ENCODE assay signal across 42 mouse cellular contexts in genomic region chr7:141055785-141056184, GRCm38 (mm10). TPM values are rescaled to one million over a fixed set of nuclear protein-coding genes. Genes with fewer than 3 reads are reported as not detected.
DNase-seq lines count a peak whose midpoint lies in the region; ATAC-seq and TF ChIP-seq lines count a peak whose summit lies in the region.
"Had no signal": no experiment of that assay in that cellular context is flagged by ENCODE, and none has a peak within 500 bp of the region (broad histone marks: within the 10 kb centered on the region; RNA-seq: fewer than 3 reads in every experiment).

No protein-coding gene starts in this region.

- TF ChIP-seq POLR2A in liver, adult 2 months (IDR thresholded peaks at IDR 0.05; ENCODE audit: extremely low read depth, insufficient read depth, low read length), result no peak

- TF ChIP-seq CTCF in forebrain, postnatal 0 days (IDR thresholded peaks at IDR 0.05; ENCODE audit: low read depth), result 0 out of 2 replicates have a peak, but pooled peaks have one; percentile 9
- TF ChIP-seq CTCF in liver, adult 2 months (IDR thresholded peaks at IDR 0.05; ENCODE audit: low read depth, low read length), result peak; percentile 16; the same call in 1 of the 2 replicates
- peak; percentile 38 for TF ChIP-seq CTCF in E14TG2a.4 (conservative IDR thresholded peaks at IDR 0.05; ENCODE audit: low read length)

- H3K4me1 ChIP-seq in forebrain, postnatal 0 days (ENCODE audit: insufficient read depth), result peaks cover 6% of the 10 kb centered on the region
- H3K4me1 ChIP-seq in forebrain, embryonic 15.5 days, result peaks cover 8% of the 10 kb centered on the region
- H3K4me1 ChIP-seq in liver, adult 2 months (ENCODE audit: control insufficient read depth, insufficient read depth, low read length), result peaks cover 7% of the 10 kb centered on the region
- H3K4me1 ChIP-seq in liver, embryonic 11.5 days (replicated peaks; ENCODE audit: control insufficient read depth, insufficient read depth, low read length), result peaks cover 6% of the 10 kb centered on the region; the same call in 1 of the 2 replicates
- H3K4me1 ChIP-seq in E14TG2a.4 (replicated peaks; ENCODE audit: low read depth, low read length), result peaks cover 87% of the 10 kb centered on the region

- no peak overlapping the region for H3K27ac ChIP-seq in forebrain, postnatal 0 days (ENCODE audit: low read depth, low read length)
- H3K27ac ChIP-seq in forebrain, embryonic 15.5 days (replicated peaks), result no peak overlapping the region
- H3K27ac ChIP-seq in liver, adult 2 months (replicated peaks; ENCODE audit: insufficient read depth, low read depth, low read length), result no peak overlapping the region
- no peak overlapping the region for H3K27ac ChIP-seq in liver, embryonic 11.5 days (ENCODE audit: low read depth, low read length)
- H3K27ac ChIP-seq: heart, adult 2 months; hindbrain, embryonic 14.5 days; midbrain, embryonic 12.5 days; neural tube, embryonic 12.5 days had no signal

- 87% methylated on average over 4 of the region's 4 CpGs for WGBS in forebrain, postnatal 0 days
- 85% methylated on average over 4 of the region's 4 CpGs for WGBS in forebrain, embryonic 15.5 days
- 68% methylated on average over 4 of the region's 4 CpGs for WGBS in liver, adult 2 months
- 69% methylated on average over 4 of the region's 4 CpGs for WGBS in liver, embryonic 11.5 days

- no peak overlapping the region for H3K4me2 ChIP-seq in forebrain, postnatal 0 days (ENCODE audit: low read depth)
- no peak overlapping the region for H3K4me2 ChIP-seq in forebrain, embryonic 15.5 days (replicated peaks)
- no peak overlapping the region for H3K4me2 ChIP-seq in liver, embryonic 11.5 days
- H3K4me2 ChIP-seq: heart, embryonic 12.5 days; hindbrain, embryonic 14.5 days; midbrain, embryonic 12.5 days; neural tube, embryonic 12.5 days had no signal

- no peak for ATAC-seq in forebrain, postnatal 0 days
- no peak for ATAC-seq in forebrain, embryonic 15.5 days (replicated peaks)
- no peak for ATAC-seq in liver, embryonic 11.5 days (replicated peaks; ENCODE audit: low FRiP score)
- ATAC-seq: forebrain, embryonic 14.5 days had no signal

- H3K9ac ChIP-seq in forebrain, postnatal 0 days, result no peak overlapping the region
- no peak overlapping the region for H3K9ac ChIP-seq in forebrain, embryonic 15.5 days (replicated peaks)
- H3K9ac ChIP-seq in liver, adult 2 months (ENCODE audit: low read depth, low read length), result no peak overlapping the region
- no peak overlapping the region for H3K9ac ChIP-seq in liver, embryonic 11.5 days (ENCODE audit: low read depth, low read length)
- H3K9ac ChIP-seq: heart, embryonic 12.5 days; hindbrain, embryonic 14.5 days; midbrain, embryonic 12.5 days; neural tube, embryonic 12.5 days had no signal

- H3K4me3 ChIP-seq in forebrain, postnatal 0 days (ENCODE audit: low read depth, low read length), result no peak overlapping the region
- no peak overlapping the region for H3K4me3 ChIP-seq in forebrain, embryonic 15.5 days
- no peak overlapping the region for H3K4me3 ChIP-seq in liver, adult 2 months (ENCODE audit: insufficient read depth, low read depth, low read length)
- no peak overlapping the region for H3K4me3 ChIP-seq in liver, embryonic 11.5 days (ENCODE audit: low read depth, low read length)
- H3K4me3 ChIP-seq in E14TG2a.4 (replicated peaks; ENCODE audit: low read length), result no peak overlapping the region
- H3K4me3 ChIP-seq: heart, adult 2 months; heart, embryonic 12.5 days; midbrain, embryonic 12.5 days; myocyte; neural tube, embryonic 12.5 days had no signal

- no peaks in the 10 kb centered on the region for H3K9me3 ChIP-seq in forebrain, postnatal 0 days (ENCODE audit: low read length)
- no peaks in the 10 kb centered on the region for H3K9me3 ChIP-seq in forebrain, embryonic 15.5 days
- H3K9me3 ChIP-seq in liver, embryonic 11.5 days (ENCODE audit: control insufficient read depth, low read length), result no peaks in the 10 kb centered on the region
- H3K9me3 ChIP-seq in E14TG2a.4 (ENCODE audit: low read length), result peaks cover 4% of the 10 kb centered on the region; the same call in 1 of the 2 replicates
- H3K9me3 ChIP-seq: heart, embryonic 12.5 days; midbrain, embryonic 12.5 days had no signal

- no peaks in the 10 kb centered on the region for H3K27me3 ChIP-seq in forebrain, postnatal 0 days (ENCODE audit: insufficient read depth, low read length)
- H3K27me3 ChIP-seq in forebrain, embryonic 15.5 days, result no peaks in the 10 kb centered on the region
- peaks cover 5% of the 10 kb centered on the region for H3K27me3 ChIP-seq in liver, adult 2 months (ENCODE audit: control insufficient read depth, insufficient read depth, low read length)
- H3K27me3 ChIP-seq in liver, embryonic 11.5 days (replicated peaks; ENCODE audit: control insufficient read depth, insufficient read depth, low read length), result peaks cover 31% of the 10 kb centered on the region
- no peaks in the 10 kb centered on the region for H3K27me3 ChIP-seq in E14TG2a.4 (ENCODE audit: insufficient read depth, low read length)
- H3K27me3 ChIP-seq: midbrain, embryonic 12.5 days; neural tube, embryonic 12.5 days had no signal

- no peaks in the 10 kb centered on the region for H3K79me2 ChIP-seq in liver, adult 2 months (ENCODE audit: control insufficient read depth, insufficient read depth, low read length)

- no peaks in the 10 kb centered on the region for H3K36me3 ChIP-seq in forebrain, postnatal 0 days (ENCODE audit: insufficient read depth)
- H3K36me3 ChIP-seq in forebrain, embryonic 15.5 days, result no peaks in the 10 kb centered on the region
- no peaks in the 10 kb centered on the region for H3K36me3 ChIP-seq in liver, adult 2 months (ENCODE audit: control insufficient read depth, insufficient read depth, low read length)
- H3K36me3 ChIP-seq in liver, embryonic 11.5 days (ENCODE audit: control insufficient read depth, insufficient read depth, low read length), result no peaks in the 10 kb centered on the region
- H3K36me3 ChIP-seq in E14TG2a.4 (ENCODE audit: insufficient read depth, low read length), result peaks cover 48% of the 10 kb centered on the region
- H3K36me3 ChIP-seq: heart, embryonic 12.5 days; neural tube, embryonic 12.5 days had no signal

- no peak for DNase-seq in forebrain, postnatal 0 days
- DNase-seq in liver, adult 2 months (ENCODE audit: extremely low read depth, low read depth, low spot score), result no peak
- DNase-seq in liver, embryonic 11.5 days (ENCODE audit: low spot score), result no peak
- peak; percentile 64 for DNase-seq in R1 (ENCODE audit: low read depth, low spot score)
- DNase-seq in testis, postnatal 14 days (ENCODE audit: low spot score), result no peak
- no peak for DNase-seq in left cerebral cortex, adult 11 months (ENCODE audit: low spot score)
- DNase-seq: adrenal gland, postnatal 14 days; cerebellum, adult 11 months; cerebellum, adult 9-10 months; cerebellum, postnatal 36 days; heart, adult 2 months; kidney, adult 9 months; kidney, postnatal 10 days; lung, adult 18-20 months; lung, postnatal 36 days; right cerebral cortex, adult 18-20 months; spleen, adult 18-20 months; thymus, adult 2 months; thymus, postnatal 36 days had no signal

RNA-seq across cellular contexts. Expression of gene B4galnt4, which starts 5.1 kb away (rescaled TPM):
- 126 and 163 TPM in 2 replicates for total RNA-seq in forebrain, postnatal 0 days (2014; rRNA removed)
- 42.3 and 47.4 TPM in 2 replicates for polyA plus RNA-seq in forebrain, postnatal 0 days (2015; fragmentation: Nextera tagmentation; extraction: Ambion mirVana)
- 47.3 and 50.0 TPM in 2 replicates for polyA plus RNA-seq in forebrain, embryonic 15.5 days (2015; fragmentation: Nextera tagmentation; extraction: Ambion mirVana)
- 0.09 TPM in 1 of 2 replicates, not detected in the other for total RNA-seq in liver, adult 2 months (2014; rRNA removed)
- 0.04 and 0.10 TPM in 2 replicates for polyA plus RNA-seq in liver, adult 2 months (2012; rRNA removed)
- polyA plus RNA-seq in liver, embryonic 11.5 days (2014; fragmentation: Nextera tagmentation; extraction: Ambion mirVana), result 3.4 and 4.7 TPM in 2 replicates

RNA-seq across cellular contexts. Expression of gene Pkp3, which starts 22.2 kb away (rescaled TPM):
- total RNA-seq in forebrain, postnatal 0 days (2014; rRNA removed), result not detected in 2 replicates
- 0.08 TPM in 1 of 2 replicates, not detected in the other for polyA plus RNA-seq in forebrain, postnatal 0 days (2015; fragmentation: Nextera tagmentation; extraction: Ambion mirVana)
- not detected in 2 replicates for polyA plus RNA-seq in forebrain, embryonic 15.5 days (2015; fragmentation: Nextera tagmentation; extraction: Ambion mirVana)
- total RNA-seq in liver, adult 2 months (2014; rRNA removed), result 0.60 and 0.83 TPM in 2 replicates
- polyA plus RNA-seq in liver, adult 2 months (2012; rRNA removed), result 1.9 and 2.0 TPM in 2 replicates
- 1.9 and 2.7 TPM in 2 replicates for polyA plus RNA-seq in liver, embryonic 11.5 days (2014; fragmentation: Nextera tagmentation; extraction: Ambion mirVana)
- total RNA-seq: gastrocnemius, adult 8-10 months; layer of hippocampus, postnatal 10 days; left cerebral cortex, postnatal 36 days had no signal
- polyA plus RNA-seq: forebrain, embryonic 14.5 days; hindbrain, embryonic 14.5 days; midbrain, postnatal 0 days had no signal

RNA-seq across cellular contexts. Expression of gene Gm17387, which starts 26.9 kb away (rescaled TPM):
- total RNA-seq in forebrain, postnatal 0 days (2014; rRNA removed), result not detected in 2 replicates
- not detected in 2 replicates for polyA plus RNA-seq in forebrain, postnatal 0 days (2015; fragmentation: Nextera tagmentation; extraction: Ambion mirVana)
- not detected in 2 replicates for polyA plus RNA-seq in forebrain, embryonic 15.5 days (2015; fragmentation: Nextera tagmentation; extraction: Ambion mirVana)
- total RNA-seq in liver, adult 2 months (2014; rRNA removed), result not detected in 2 replicates
- polyA plus RNA-seq in liver, adult 2 months (2012; rRNA removed), result not detected in 2 replicates
- polyA plus RNA-seq in liver, embryonic 11.5 days (2014; fragmentation: Nextera tagmentation; extraction: Ambion mirVana), result not detected in 2 replicates
- total RNA-seq: adrenal gland, postnatal 14 days; CH12.LX; gastrocnemius, adult 8-10 months; gastrocnemius, postnatal 4 days; heart, adult 2 months; hematopoietic stem cell, adult 5-6 weeks; layer of hippocampus, postnatal 10 days; left cerebral cortex, adult 8-10 months; left cerebral cortex, postnatal 36 days; megakaryocyte, adult 5-6 weeks; midbrain, postnatal 0 days had no signal
- polyA plus RNA-seq: C2C12; embryonic facial prominence, embryonic 11.5 days; forebrain, embryonic 14.5 days; heart, adult 2 months; heart, embryonic 12.5 days; heart, postnatal 0 days; hindbrain, embryonic 14.5 days; intestine, embryonic 14.5 days; limb, embryonic 14.5 days; midbrain, embryonic 12.5 days; midbrain, postnatal 0 days; myocyte; neural tube, embryonic 12.5 days; stomach, embryonic 16.5 days; thymus, adult 2 months had no signal

RNA-seq across cellular contexts. Expression of gene Ifitm6, which starts 38.1 kb away (rescaled TPM):
- 2.0 TPM in 1 of 2 replicates, not detected in the other for total RNA-seq in forebrain, postnatal 0 days (2014; rRNA removed)
- 0.34 and 0.38 TPM in 2 replicates for polyA plus RNA-seq in forebrain, postnatal 0 days (2015; fragmentation: Nextera tagmentation; extraction: Ambion mirVana)
- not detected in 2 replicates for polyA plus RNA-seq in forebrain, embryonic 15.5 days (2015; fragmentation: Nextera tagmentation; extraction: Ambion mirVana)
- total RNA-seq in liver, adult 2 months (2014; rRNA removed), result 0.81 and 0.83 TPM in 2 replicates
- 0.72 and 1.7 TPM in 2 replicates for polyA plus RNA-seq in liver, adult 2 months (2012; rRNA removed)
- polyA plus RNA-seq in liver, embryonic 11.5 days (2014; fragmentation: Nextera tagmentation; extraction: Ambion mirVana), result 0.90 and 0.97 TPM in 2 replicates
- total RNA-seq: CH12.LX; gastrocnemius, adult 8-10 months; layer of hippocampus, postnatal 10 days; left cerebral cortex, postnatal 36 days had no signal
- polyA plus RNA-seq: embryonic facial prominence, embryonic 11.5 days; heart, embryonic 12.5 days had no signal

RNA-seq across cellular contexts. Expression of gene Sigirr, which starts 44.6 kb away (rescaled TPM):
- total RNA-seq in forebrain, postnatal 0 days (2014; rRNA removed), result 2.9 TPM in 2 replicates
- 2.4 and 2.7 TPM in 2 replicates for polyA plus RNA-seq in forebrain, postnatal 0 days (2015; fragmentation: Nextera tagmentation; extraction: Ambion mirVana)
- 1.8 and 2.0 TPM in 2 replicates for polyA plus RNA-seq in forebrain, embryonic 15.5 days (2015; fragmentation: Nextera tagmentation; extraction: Ambion mirVana)
- total RNA-seq in liver, adult 2 months (2014; rRNA removed), result 21.8 and 28.5 TPM in 2 replicates
- polyA plus RNA-seq in liver, adult 2 months (2012; rRNA removed), result 42.4 and 42.5 TPM in 2 replicates
- 21.4 and 23.5 TPM in 2 replicates for polyA plus RNA-seq in liver, embryonic 11.5 days (2014; fragmentation: Nextera tagmentation; extraction: Ambion mirVana)
